In the genomic region with DNA sequence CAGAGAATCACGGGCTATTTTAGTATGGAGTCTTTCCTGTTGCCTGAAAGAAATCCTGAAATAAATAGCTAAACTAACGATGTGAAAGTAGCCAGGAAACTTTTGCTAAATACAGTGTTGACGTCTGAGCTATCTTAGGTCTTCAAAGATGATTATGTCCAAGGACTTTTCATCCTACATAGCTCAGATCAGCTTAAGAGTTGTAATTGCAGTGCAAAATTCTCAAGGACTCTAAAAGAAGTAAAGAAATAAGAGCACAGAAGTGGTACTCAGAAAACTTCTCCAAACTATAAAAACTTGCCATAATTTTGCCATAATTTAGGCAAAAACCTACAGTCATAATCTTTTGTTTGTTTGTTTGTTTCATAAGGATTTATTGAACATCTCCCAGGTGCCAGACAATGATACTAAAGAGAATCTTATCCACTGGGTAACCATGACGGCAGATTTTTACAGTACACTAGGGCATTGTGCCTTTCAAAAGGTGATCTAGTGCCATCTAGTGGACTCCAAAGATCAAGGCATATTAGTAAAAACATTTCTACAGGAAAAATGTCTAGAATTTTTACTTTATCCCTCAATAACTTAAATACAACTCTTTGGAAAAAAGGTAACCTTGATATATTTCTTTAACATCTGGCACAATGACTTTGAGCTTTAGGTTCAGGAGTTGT, we compare ENCODE assay signal across 9 mouse cellular contexts. TPM values are rescaled to one million over a fixed set of nuclear protein-coding genes. Genes with fewer than 3 reads are reported as not detected.
DNase-seq lines count a peak whose midpoint lies in the region; ATAC-seq and TF ChIP-seq lines count a peak whose summit lies in the region.
"Had no signal": no experiment of that assay in that cellular context is flagged by ENCODE, and none has a peak within 500 bp of the region (broad histone marks: within the 10 kb centered on the region; RNA-seq: fewer than 3 reads in every experiment).

No protein-coding gene starts in this region.

- H3K27me3 ChIP-seq in midbrain, embryonic 15.5 days (replicated peaks) = no peaks in the 10 kb centered on the region
- H3K27me3 ChIP-seq: liver, embryonic 13.5 days; stomach, embryonic 15.5 days had no signal

- no peak overlapping the region for H3K9ac ChIP-seq in midbrain, embryonic 15.5 days
- H3K9ac ChIP-seq: liver, embryonic 13.5 days; stomach, embryonic 15.5 days had no signal

- WGBS in midbrain, embryonic 15.5 days = 55% methylated on average over 4 of the region's 4 CpGs

- H3K27ac ChIP-seq in left cerebral cortex, adult 2 months = no peak overlapping the region
- H3K27ac ChIP-seq in midbrain, embryonic 15.5 days = no peak overlapping the region
- H3K27ac ChIP-seq: liver, embryonic 13.5 days; stomach, embryonic 15.5 days had no signal

- no peak overlapping the region for H3K4me2 ChIP-seq in midbrain, embryonic 15.5 days
- H3K4me2 ChIP-seq: liver, embryonic 13.5 days; stomach, embryonic 15.5 days had no signal

- no peaks in the 10 kb centered on the region for H3K4me1 ChIP-seq in midbrain, embryonic 15.5 days
- H3K4me1 ChIP-seq: liver, embryonic 13.5 days; stomach, embryonic 15.5 days had no signal

- H3K36me3 ChIP-seq in midbrain, embryonic 15.5 days (replicated peaks) = no peaks in the 10 kb centered on the region
- H3K36me3 ChIP-seq: liver, embryonic 13.5 days; stomach, embryonic 15.5 days had no signal

- ATAC-seq in midbrain, embryonic 15.5 days (replicated peaks) = peak; percentile 78; the same call in 1 of the 2 replicates

- no peaks in the 10 kb centered on the region for H3K9me3 ChIP-seq in midbrain, embryonic 15.5 days
- H3K9me3 ChIP-seq: liver, embryonic 13.5 days; stomach, embryonic 15.5 days had no signal

- no peak for DNase-seq in left cerebral cortex, adult 2 months (ENCODE audit: extremely low spot score in 1 of 2, low spot score in 2 of 2)
- no peak for DNase-seq in left cerebral cortex, adult 8-10 months (ENCODE audit: low spot score in 2 of 2)
- DNase-seq in R1 (ENCODE audit: low read depth, low spot score) = peak; percentile 50
- peak; percentile 17 for DNase-seq in embryo, embryonic 9.5 days (ENCODE audit: extremely low spot score)
- DNase-seq in spleen, postnatal 36 days (ENCODE audit: low spot score in 2 of 2) = no peak
- DNase-seq in adrenal gland, postnatal 4 days (ENCODE audit: low spot score in 2 of 2) = no peak
- DNase-seq: liver, embryonic 13.5 days had no signal

- H3K4me3 ChIP-seq in left cerebral cortex, adult 2 months = no peak overlapping the region
- no peak overlapping the region for H3K4me3 ChIP-seq in midbrain, embryonic 15.5 days
- H3K4me3 ChIP-seq: liver, embryonic 13.5 days; stomach, embryonic 15.5 days had no signal

- intact Hi-C loops in left cerebral cortex, adult 2 months (cut with DNase I) = loop anchor here (2.0 to 5.0 kb wide), 2 partner anchors 326 to 742 kb away; no protein-coding TSS in a partner anchor

- peak; percentile 71 for TF ChIP-seq CTCF in left cerebral cortex, adult 2 months (IDR thresholded peaks at IDR 0.05)

RNA-seq across cellular contexts. Expression of gene Lrriq1, which starts 41.3 kb away (rescaled TPM):
- total RNA-seq in left cerebral cortex, adult 2 months (2021) = 1 to 10 TPM; 4.1 TPM
- total RNA-seq in left cerebral cortex, adult 8-10 months (2022) = 1 to 10 TPM; 3.4 to 6.8 (median 4.5) TPM
- 3.5 and 4.0 TPM in 2 replicates for polyA plus RNA-seq in midbrain, embryonic 15.5 days (2015; fragmentation: Nextera tagmentation; extraction: Ambion mirVana)
- 1 to 10 TPM in 1 of 2 experiments, under 1 TPM in 1; 0.82 to 4.3 TPM for total RNA-seq in adrenal gland, postnatal 4 days (2021)
- polyA plus RNA-seq: liver, embryonic 13.5 days had no signal

Comparison
In these comparisons a context has a peak if more than half of its experiments do, and no peak if none do; other contexts are left out.
1. DNase-seq: peak in R1 (single experiment) and embryo, embryonic 9.5 days (single experiment); none in left cerebral cortex, adult 2 months (0 of 2), left cerebral cortex, adult 8-10 months (0 of 2), spleen, postnatal 36 days (0 of 2) and adrenal gland, postnatal 4 days (0 of 2).